Mouse (Mus musculus): Measurements from ENCODE around the gene Scml4.

Gene Scml4

DNA sequence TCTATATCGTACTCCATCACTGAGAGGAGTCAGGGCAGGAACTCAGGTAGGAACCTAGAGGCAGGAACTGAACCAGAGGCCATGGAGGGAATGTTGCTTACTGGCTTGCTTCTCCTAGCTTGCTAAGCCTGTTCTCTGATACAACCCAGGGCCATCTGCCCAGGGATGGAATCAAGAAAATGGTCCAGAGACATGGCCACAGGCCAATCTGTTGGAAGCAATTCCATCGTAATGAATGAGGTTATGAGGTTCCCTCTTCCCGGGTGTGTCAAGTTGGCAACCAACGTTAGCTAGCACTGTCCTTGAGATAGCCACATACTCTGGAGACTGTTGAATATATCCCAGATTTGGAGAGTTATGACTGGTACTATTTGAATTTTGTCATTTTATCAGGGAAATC lies 37.0 kb downstream of the Scml4 start:
- DNase-seq (ENCODE audit: inconsistent age in 2 of 2, low spot score in 1 of 2) = no peak

GRCm38 (mm10) chr10:42897632-42898031 lies 37.5 kb downstream of the Scml4 start:
- no peak for DNase-seq (ENCODE audit: inconsistent age in 2 of 2, low spot score in 1 of 2)

DNA sequence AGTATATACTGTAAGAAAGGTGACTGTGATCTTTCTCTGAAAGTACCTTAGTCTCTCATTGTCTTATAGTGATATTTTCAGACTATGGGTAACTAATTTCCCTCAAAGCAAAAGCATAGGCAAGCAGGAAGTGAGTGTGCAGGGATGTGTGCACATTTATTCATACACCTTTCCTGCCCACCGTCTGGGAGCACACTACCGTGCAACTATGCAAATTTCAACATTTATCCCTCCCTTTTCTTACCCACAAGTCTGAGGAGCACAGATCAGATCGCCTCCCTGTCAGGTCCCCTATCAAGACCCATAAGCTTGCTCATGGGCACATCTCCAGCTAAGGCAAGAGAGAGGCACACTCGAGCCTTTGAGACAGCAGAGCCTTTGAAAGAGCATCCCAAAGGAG lies 41.2 kb downstream of the Scml4 start:
- no peak for DNase-seq (ENCODE audit: inconsistent age in 2 of 2, low spot score in 1 of 2)

DNA sequence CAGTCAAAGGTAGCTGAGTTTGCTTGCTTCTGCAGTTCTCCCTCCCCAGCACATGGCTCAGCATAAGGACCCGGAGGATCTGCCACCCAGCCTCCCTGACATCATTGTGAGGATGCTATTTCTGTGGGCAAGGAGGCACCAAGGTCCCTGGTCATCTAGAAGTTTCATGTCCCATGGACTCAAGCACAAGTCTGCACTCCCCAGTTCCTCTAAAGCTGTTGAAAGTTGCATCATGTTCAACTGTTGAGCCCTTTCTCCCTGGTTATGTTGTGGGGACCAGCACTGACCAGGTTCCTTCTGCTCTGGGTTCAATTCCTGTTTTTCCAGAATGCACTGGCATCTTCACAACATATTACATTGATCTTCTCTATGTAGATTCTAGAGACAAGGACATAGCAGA lies 42.9 kb downstream of the Scml4 start:
- no peak for DNase-seq (ENCODE audit: inconsistent age in 2 of 2, low spot score in 1 of 2)

DNA sequence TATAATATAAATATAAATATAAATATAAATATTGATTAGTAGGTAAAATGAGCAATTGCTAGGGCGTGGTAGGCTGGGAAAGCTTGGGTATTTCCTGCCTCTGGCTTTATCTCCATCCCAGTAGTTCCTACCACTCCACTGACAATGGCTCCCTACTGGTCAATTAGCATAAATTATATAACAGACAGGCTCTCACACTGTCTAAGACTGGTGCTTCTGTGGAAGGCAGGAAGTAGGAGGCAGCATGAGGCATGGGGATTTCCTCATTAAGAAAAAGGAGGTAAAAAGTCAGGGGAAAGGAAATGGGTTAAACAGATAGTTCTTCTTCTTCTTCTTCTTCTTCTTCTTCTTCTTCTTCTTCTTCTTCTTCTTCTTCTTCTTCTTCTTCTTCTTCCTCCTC lies 48.4 kb downstream of the Scml4 start:
- no peak for DNase-seq (ENCODE audit: inconsistent age in 2 of 2, low spot score in 1 of 2)

- no peak for DNase-seq (ENCODE audit: inconsistent age in 2 of 2, low spot score in 1 of 2)
Observed at GRCm38 (mm10) chr10:42910567-42910966, 50.4 kb downstream of the Scml4 start.

- DNase-seq (ENCODE audit: inconsistent age in 2 of 2, low spot score in 1 of 2) = no peak
Observed at GRCm38 (mm10) chr10:42912056-42912455, 51.9 kb downstream of the Scml4 start.

- no peak for DNase-seq (ENCODE audit: inconsistent age in 2 of 2, low spot score in 1 of 2)
Observed at GRCm38 (mm10) chr10:42913196-42913595, 53.0 kb downstream of the Scml4 start.

DNA sequence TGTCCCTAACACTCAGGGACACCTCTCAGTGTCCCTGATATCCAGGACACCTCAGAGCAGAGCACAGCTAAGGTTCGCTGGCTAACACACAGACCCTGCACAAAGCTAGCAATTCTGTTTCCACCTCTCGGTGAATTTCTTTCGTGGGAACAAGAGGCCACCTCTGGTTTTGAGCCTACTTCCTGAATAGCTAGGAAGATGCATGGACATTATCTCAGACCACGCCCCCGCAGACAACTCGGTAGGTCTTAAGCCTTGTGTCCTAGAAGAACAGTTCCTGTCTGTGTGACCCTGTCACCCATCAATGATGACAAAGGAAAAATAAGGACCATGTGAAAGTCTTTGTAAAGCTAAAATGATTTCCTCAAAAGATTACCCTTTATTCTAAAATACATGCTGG lies 54.0 kb downstream of the Scml4 start:
- no peak for DNase-seq (ENCODE audit: inconsistent age in 2 of 2, low spot score in 1 of 2)

- no peak for DNase-seq (ENCODE audit: inconsistent age in 2 of 2, low spot score in 1 of 2)
Observed at GRCm38 (mm10) chr10:42917355-42917754, 57.2 kb downstream of the Scml4 start.

DNA sequence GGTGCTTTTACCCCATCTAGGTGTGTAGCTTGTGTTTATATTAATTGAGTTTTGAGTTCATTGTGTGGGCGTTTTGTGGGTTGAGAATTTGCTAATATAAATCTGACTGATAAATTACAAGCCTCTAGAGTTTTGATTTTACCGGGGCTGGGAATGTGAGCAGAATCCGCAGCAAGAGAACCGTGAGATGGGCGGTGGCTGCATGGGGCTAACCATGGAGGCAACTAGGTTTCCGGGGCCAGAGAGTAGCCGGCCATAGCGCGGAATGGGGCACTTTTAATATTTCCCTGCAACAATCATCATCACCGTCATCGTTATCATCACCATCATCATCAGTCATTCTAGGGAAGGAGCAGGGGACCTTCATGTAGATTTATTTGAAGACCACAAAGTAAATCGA lies 59.6 kb downstream of the Scml4 start:
- no peak for DNase-seq (ENCODE audit: inconsistent age in 2 of 2, low spot score in 1 of 2)

- DNase-seq (ENCODE audit: inconsistent age in 2 of 2, low spot score in 1 of 2) = no peak
Observed at GRCm38 (mm10) chr10:42925103-42925866, 65.1 kb downstream of the Scml4 start.

- DNase-seq (ENCODE audit: inconsistent age in 2 of 2, low spot score in 1 of 2) = peak; percentile 64 to 79
Observed at GRCm38 (mm10) chr10:42930121-42930650, 70.0 kb downstream of the Scml4 start.

GRCm38 (mm10) chr10:42932862-42933480 lies 72.8 kb downstream of the Scml4 start:
- no peak for DNase-seq (ENCODE audit: inconsistent age in 2 of 2, low spot score in 1 of 2)

DNA sequence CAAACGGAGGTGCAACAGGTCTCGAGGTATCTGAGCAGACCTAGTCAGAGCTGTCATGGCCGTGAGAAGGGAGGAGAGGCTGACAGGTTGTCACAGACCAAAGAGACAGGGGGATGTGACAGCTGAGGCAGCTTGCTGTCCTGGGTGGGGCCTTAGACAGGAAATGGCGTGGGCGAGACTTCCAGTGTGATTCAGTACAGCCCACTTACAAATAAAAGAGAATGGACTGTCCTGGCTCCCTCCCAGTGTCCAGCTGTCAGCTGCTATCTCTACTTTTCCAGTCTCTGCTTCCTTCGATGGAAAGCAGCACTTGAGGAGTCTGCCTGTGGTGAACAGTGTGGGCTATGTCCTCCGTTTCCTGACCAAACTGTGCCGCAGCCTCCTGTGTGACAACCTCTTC lies 74.5 kb downstream of the Scml4 start:
- no peak for DNase-seq (ENCODE audit: inconsistent age in 2 of 2, low spot score in 1 of 2)

GRCm38 (mm10) chr10:42936205-42936604 lies 76.0 kb downstream of the Scml4 start:
- DNase-seq (ENCODE audit: inconsistent age in 2 of 2, low spot score in 1 of 2) = no peak

- no peak for DNase-seq (ENCODE audit: inconsistent age in 2 of 2, low spot score in 1 of 2)
Observed at GRCm38 (mm10) chr10:42938361-42938760, 78.2 kb downstream of the Scml4 start.

- DNase-seq (ENCODE audit: inconsistent age in 2 of 2, low spot score in 1 of 2) = no peak
Observed at GRCm38 (mm10) chr10:42939691-42940090, 79.5 kb downstream of the Scml4 start.

DNA sequence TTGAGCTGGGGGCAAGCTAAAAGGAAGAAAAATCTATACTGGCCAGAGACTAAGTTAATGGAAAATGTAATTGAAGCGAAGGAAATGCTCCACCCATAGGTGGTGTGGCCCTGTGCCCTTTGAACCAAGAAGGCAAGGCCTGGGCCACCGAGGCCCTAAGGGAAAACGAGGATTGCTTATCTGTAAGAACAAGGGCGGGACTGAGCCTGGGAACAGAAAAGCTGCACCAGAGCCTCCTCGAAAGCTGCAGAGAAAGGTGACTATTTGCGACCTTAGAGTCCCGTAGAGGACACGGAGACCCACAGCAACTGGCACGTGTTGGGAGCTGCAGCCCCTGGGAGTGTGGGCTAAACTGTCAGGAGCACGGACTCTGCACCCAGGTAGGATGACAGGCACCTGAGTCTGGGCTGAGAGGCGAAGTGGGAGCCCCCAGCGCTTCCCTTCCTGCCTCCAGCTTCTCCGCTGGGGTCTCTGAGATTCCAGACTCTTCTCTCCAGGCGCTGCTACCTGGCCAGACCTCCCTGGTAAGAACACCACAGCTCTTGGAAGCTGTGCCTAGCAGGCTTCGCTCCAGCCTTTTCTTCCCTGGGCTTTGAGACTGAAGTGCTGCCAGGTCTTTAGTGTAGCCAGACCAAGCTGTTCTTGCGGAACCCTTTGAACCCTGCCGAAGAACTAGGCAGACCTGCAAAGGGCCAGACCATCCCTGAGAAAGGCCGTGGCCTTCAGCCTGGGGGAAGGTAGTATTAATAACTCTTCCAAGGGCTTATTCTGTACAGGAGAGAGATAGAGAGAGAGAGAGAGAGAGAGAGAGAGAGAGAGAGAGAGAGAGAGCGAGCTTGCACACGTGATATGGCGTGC lies 80.3 kb downstream of the Scml4 start:
- DNase-seq (ENCODE audit: inconsistent age in 2 of 2, low spot score in 1 of 2) = peak; percentile 73 to 79

- DNase-seq (ENCODE audit: inconsistent age in 2 of 2, low spot score in 1 of 2) = peak in 1 of 2 experiments; percentile 39
Observed at GRCm38 (mm10) chr10:42941278-42941677, 81.1 kb downstream of the Scml4 start.

DNA sequence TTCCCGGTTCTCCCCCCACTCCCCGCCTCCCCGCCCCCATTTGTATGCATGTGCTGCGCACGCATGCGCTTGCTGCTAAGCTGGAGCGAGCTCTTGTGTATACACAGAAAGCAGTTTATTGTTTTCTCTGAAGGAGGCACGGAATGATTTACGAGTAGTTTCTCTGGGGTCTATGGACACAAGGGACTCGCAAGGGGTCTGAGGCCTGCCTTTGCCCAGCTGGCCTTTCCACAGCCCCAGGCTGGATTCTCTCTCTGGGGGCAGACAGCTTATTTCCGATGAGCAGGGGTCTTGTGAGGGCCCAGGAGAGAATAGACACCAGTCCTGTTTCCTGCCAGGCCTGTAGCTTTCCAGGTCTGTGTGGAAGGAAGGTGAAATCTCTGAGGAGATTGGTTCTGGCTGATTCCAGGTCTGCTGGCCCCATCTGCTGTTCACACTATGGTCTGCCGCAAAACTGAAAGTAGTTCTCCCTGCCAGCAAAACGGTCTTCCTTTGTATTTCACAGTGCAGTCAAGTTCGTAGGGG lies 81.6 kb downstream of the Scml4 start:
- peak; percentile 69 to 84 for DNase-seq (ENCODE audit: inconsistent age in 2 of 2, low spot score in 1 of 2)
